Comparison of ENCODE assay signal across 8 mouse cellular contexts in genomic region chr4:132883561-132884063, GRCm38 (mm10). TPM values are rescaled to one million over a fixed set of nuclear protein-coding genes. Genes with fewer than 3 reads are reported as not detected.
A peak's percentile ranks its signal among the peaks of the same experiment; 100 is the strongest.
DNase-seq lines count a peak whose midpoint lies in the region; ATAC-seq lines count a peak whose summit lies in the region.

No protein-coding gene starts in this region.

- 2% methylated on average over 21 of the region's 21 CpGs for WGBS in heart, embryonic 13.5 days
- whole genome bisulfite sequencing in intestine, embryonic 16.5 days = 1% methylated on average over 21 of the region's 21 CpGs

- peak overlapping the region; percentile 98 for H3K9ac ChIP-seq in heart, embryonic 13.5 days
- peak overlapping the region; percentile 97 for H3K9ac ChIP-seq in intestine, embryonic 16.5 days (ENCODE audit: low read depth, low read length)

- no peak for DNase-seq in heart, adult 11 months
- DNase-seq in CD4-positive, CD25-positive, alpha-beta regulatory T cell, adult 2 months (ENCODE audit: low read depth, low spot score) = peak; percentile 54
- DNase-seq in monocyte, adult 2 months (ENCODE audit: low read depth in 1 of 2, low spot score in 2 of 2) = peak; percentile 17 to 34
- DNase-seq in cerebellum, adult 8-10 months = no peak

- peaks cover 17% of the 10 kb centered on the region for H3K36me3 ChIP-seq in heart, embryonic 13.5 days
- no peaks in the 10 kb centered on the region for H3K36me3 ChIP-seq in intestine, embryonic 16.5 days (ENCODE audit: control insufficient read depth, insufficient read depth, low read length)

- ATAC-seq in heart, embryonic 13.5 days (ENCODE audit: extremely low read depth, insufficient number of reproducible peaks, low FRiP score, low TSS enrichment) = no peak
- ATAC-seq in erythroblast, adult 5-6 weeks (replicated peaks; ENCODE audit: low FRiP score, poor library complexity, severe bottlenecking) = peak; percentile 34
- no peak for ATAC-seq in intestine, embryonic 16.5 days
- ATAC-seq in cerebellum, adult (ENCODE audit: insufficient number of reproducible peaks, low FRiP score, low TSS enrichment) = no peak

- H3K4me1 ChIP-seq in heart, embryonic 13.5 days = peaks cover 39% of the 10 kb centered on the region
- H3K4me1 ChIP-seq in intestine, embryonic 16.5 days (ENCODE audit: control insufficient read depth, insufficient read depth, low read length) = peaks cover 11% of the 10 kb centered on the region

- no peaks in the 10 kb centered on the region for H3K27me3 ChIP-seq in heart, embryonic 13.5 days (replicated peaks)
- no peaks in the 10 kb centered on the region for H3K27me3 ChIP-seq in intestine, embryonic 16.5 days (replicated peaks; ENCODE audit: control insufficient read depth, insufficient read depth, low read length)

- H3K4me2 ChIP-seq in heart, embryonic 13.5 days = peak overlapping the region; percentile 95
- peak overlapping the region; percentile 88 for H3K4me2 ChIP-seq in intestine, embryonic 16.5 days (ENCODE audit: low read depth, low read length)

- H3K27ac ChIP-seq in heart, embryonic 13.5 days (replicated peaks) = peak overlapping the region; percentile 92
- peak overlapping the region; percentile 92 for H3K27ac ChIP-seq in intestine, embryonic 16.5 days (ENCODE audit: low read length)

- no peaks in the 10 kb centered on the region for H3K9me3 ChIP-seq in heart, embryonic 13.5 days
- no peaks in the 10 kb centered on the region for H3K9me3 ChIP-seq in intestine, embryonic 16.5 days (ENCODE audit: control insufficient read depth, low read length)

- H3K4me3 ChIP-seq in heart, embryonic 13.5 days = peak overlapping the region; percentile 95
- peak overlapping the region; percentile 99 for H3K4me3 ChIP-seq in intestine, embryonic 16.5 days (ENCODE audit: low read length)

RNA-seq across cellular contexts. Expression of gene Stx12, which starts 0.7 kb away (rescaled TPM):
- polyA plus RNA-seq in heart, embryonic 13.5 days (2015; fragmentation: Nextera tagmentation; extraction: Ambion mirVana) = 50.5 and 57.0 TPM in 2 replicates
- total RNA-seq in erythroblast, adult 5-6 weeks (2015; ENCODE audit: low replicate concordance) = 18.0 and 23.1 TPM in 2 replicates
- 20.8 and 28.8 TPM in 2 replicates for total RNA-seq in erythroblast, adult 5-6 weeks (2017; ENCODE audit: low replicate concordance)
- 54.3 and 55.0 TPM in 2 replicates for polyA plus RNA-seq in intestine, embryonic 16.5 days (2015; fragmentation: Nextera tagmentation; extraction: Ambion mirVana)

RNA-seq across cellular contexts. Expression of gene Fam76a, which starts 38.7 kb away (rescaled TPM):
- polyA plus RNA-seq in heart, embryonic 13.5 days (2015; fragmentation: Nextera tagmentation; extraction: Ambion mirVana) = 34.8 and 35.6 TPM in 2 replicates
- total RNA-seq in erythroblast, adult 5-6 weeks (2015; ENCODE audit: low replicate concordance) = 26.5 and 39.9 TPM in 2 replicates
- total RNA-seq in erythroblast, adult 5-6 weeks (2017; ENCODE audit: low replicate concordance) = 47.6 and 53.9 TPM in 2 replicates
- 40.5 and 45.6 TPM in 2 replicates for polyA plus RNA-seq in intestine, embryonic 16.5 days (2015; fragmentation: Nextera tagmentation; extraction: Ambion mirVana)

RNA-seq across cellular contexts. Expression of gene Ppp1r8, which starts 40.6 kb away (rescaled TPM):
- 30.1 and 32.8 TPM in 2 replicates for polyA plus RNA-seq in heart, embryonic 13.5 days (2015; fragmentation: Nextera tagmentation; extraction: Ambion mirVana)
- 8.8 and 12.5 TPM in 2 replicates for total RNA-seq in erythroblast, adult 5-6 weeks (2015; ENCODE audit: low replicate concordance)
- 12.5 and 15.1 TPM in 2 replicates for total RNA-seq in erythroblast, adult 5-6 weeks (2017; ENCODE audit: low replicate concordance)
- 50.8 and 60.2 TPM in 2 replicates for polyA plus RNA-seq in intestine, embryonic 16.5 days (2015; fragmentation: Nextera tagmentation; extraction: Ambion mirVana)

Comparison
In these comparisons a context has a peak if more than half of its experiments do, and no peak if none do; other contexts are left out.
1. DNase-seq: peak in CD4-positive, CD25-positive, alpha-beta regulatory T cell, adult 2 months (single experiment) and monocyte, adult 2 months (2 of 2); none in heart, adult 11 months (single experiment) and cerebellum, adult 8-10 months (single experiment).